Mouse (Mus musculus) small intestine, adult 2 months (tissue): ENCODE measurements around the gene a.

Experiments
- CTCF ChIP-seq: fragments of 200-500 bp; IDR thresholded peaks from 2 replicates; pipeline ENCODE4 v1.5.1; 2012; ENCODE audit warnings: low read depth, mild to moderate bottlenecking, control low read depth, inconsistent platforms, low read length, moderate library complexity, mixed read lengths; ENCODE audit not compliant: insufficient replicate concordance, insufficient read length; ENCODE audit errors: extremely low read depth
- POLR2A ChIP-seq: fragments of 200-500 bp; IDR thresholded peaks from 2 replicates; pipeline ENCODE4 v1.6.1; 2012; ENCODE audit warnings: low read depth, mild to moderate bottlenecking, control low read depth, inconsistent platforms, low read length, moderate library complexity

- no peak for TF ChIP-seq POLR2A
- TF ChIP-seq CTCF: no peak
Measured at GRCm38 (mm10) chr2:154848086-154848485, 56.9 kb downstream of the a start.
